Mouse (Mus musculus): ENCODE measurements around the gene Pank1.

Gene Pank1

DNA sequence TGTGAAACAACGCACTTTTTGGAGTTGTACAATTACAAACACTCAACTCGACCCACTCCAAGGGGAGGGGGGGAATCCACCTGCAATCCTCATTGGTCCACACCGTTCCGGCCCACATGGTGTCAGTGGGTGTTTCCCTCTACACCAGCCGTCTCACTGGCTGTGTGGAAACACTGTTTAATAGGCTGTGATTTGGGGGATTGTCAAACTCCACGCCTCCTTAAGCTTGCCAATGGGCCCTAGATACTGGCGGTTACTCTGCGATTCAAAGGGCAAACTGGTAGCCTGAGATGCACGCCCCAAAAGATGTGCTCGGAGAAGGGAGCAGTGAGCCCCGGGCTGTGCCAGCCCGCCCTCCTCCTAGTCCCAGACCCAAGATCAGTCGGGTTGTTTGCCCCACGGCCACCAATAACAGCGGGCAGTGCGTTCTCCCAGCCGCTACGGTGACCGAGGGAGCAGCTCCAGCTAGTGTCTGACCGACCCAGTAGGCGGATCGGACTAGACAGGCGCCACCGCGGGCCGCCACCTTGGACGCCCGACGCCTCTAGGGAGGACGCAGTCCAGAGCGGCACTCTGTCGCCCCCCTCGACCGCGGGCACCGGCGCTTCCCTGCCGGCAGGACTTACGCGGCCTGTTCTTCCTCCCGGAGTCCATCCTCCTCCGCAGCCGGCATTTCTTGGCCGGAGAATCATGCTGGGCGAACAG, 1.2 kb downstream of the Pank1 start:
- DNase-seq, result peak; percentile 58 to 71

GRCm38 (mm10) chr19:34876676-34877075, 2.6 kb downstream of the Pank1 start:
- DNase-seq, result no peak

- no peak for DNase-seq
Observed at GRCm38 (mm10) chr19:34869375-34869774, 9.9 kb downstream of the Pank1 start.

DNA sequence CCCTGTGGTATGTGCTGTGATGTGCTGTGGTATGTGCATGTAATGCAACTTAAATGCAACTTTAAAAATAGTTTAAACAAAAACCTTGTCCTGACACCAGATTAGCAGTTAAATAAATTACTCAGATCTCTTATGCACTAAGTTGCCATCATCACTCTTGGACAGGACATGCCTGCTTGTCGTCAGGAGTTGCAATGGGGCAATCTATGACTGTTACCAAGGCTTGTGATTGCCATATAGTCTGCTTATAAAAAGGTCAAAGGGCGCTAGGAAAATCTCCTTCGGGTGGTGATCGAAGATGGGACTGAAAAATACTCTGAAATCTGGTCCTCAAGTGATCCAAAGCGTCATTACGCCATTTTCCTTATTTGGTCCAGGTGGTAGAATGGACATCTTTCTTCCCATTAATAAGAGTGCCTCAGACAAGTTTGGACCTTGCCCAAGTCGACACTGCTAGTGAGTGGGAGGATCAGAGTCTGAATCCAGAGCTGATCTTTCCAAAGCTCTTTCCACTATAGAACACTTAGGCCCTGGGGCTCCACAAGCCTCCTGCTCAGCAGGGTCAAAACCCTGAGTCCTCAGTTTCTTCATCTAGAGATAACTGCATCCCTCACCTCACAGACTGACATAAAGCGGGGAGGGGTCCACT, 11.0 kb downstream of the Pank1 start:
- no peak for DNase-seq

DNA sequence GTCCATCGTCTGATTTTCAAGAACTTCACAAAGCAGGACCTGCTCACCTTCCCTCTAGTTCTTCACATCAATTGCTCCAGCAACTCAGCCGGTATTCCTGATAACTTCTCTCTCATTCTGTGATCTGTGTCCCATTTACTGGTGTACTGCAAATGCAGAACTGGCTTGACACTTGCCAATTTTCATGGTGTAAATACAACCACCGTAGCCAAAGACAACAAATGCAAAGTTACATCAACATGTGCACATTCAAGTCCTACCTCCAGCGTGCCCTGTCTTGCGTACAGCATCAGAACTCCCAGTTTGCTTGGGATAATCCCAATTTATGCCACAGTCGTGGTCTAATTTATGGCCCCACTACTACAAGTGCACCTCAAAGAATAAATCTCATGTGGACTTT, 15.5 kb downstream of the Pank1 start:
- DNase-seq, result no peak

DNA sequence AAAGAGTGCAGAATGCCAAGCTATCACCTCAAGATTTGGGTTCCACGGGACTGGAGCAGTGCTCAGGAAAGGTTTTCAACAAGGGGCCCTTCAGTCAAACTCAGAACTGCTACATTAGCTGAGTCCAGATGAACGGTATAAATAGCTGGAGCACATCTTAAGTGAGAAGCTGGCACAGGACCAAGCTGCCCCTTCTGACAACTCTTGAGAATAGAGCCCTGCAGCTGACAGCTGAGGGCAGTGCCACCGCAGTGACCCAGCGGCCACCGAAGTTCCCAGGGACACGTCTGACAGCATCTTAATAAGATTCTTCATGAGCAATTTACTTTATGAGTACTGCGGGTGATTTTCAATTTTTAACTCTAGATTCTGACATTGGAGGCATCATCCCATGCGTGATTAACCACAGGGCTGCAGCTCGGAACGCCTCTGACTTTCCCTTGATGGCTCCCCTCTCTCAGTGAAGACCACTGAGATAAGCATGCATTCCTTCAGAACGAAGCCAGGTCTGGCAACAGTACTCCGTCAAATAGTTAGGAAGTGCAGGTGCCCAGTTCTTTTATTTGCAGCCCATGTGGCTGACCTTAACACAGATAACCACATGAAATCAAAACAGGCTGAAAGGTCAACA, 23.1 kb downstream of the Pank1 start:
- no peak for DNase-seq

DNA sequence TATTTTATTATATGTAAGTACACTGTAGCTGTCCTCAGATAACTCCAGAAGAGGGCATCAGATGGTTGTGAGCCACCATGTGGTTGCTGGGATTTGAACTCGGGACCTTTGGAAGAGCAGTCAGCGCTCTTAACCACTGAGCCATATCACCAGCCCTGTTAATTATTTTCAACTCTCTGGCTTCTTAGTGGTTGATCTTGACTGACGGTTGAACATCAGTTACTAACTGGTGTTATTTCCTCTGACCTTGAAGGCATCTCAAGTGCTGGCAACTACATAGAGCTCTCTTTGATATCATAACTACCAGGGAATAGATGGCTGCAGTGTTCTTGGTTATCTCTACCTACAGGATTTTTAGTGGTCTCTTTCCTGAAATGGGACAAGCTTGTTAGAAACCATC, 28.1 kb downstream of the Pank1 start:
- no peak for DNase-seq

DNA sequence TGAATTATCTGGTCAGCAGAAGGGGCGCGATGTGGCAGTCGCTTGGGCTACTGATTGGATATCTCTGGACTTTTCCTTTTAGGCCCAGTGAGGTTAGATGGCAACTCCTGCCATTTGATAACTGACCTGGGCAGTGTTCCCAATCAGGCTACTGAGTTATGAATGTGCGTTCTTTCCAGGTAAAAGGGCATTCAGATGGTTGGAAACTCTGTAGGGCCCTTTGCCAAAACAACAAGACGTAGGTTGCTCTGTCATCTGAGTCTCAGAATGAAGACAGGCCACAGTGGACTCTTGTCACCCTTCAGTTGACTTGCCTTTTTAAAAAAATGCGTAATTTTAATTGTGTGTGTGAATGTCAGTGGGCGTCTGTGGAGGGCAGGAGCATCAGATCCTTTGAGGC, 29.8 kb downstream of the Pank1 start:
- DNase-seq, result no peak

DNA sequence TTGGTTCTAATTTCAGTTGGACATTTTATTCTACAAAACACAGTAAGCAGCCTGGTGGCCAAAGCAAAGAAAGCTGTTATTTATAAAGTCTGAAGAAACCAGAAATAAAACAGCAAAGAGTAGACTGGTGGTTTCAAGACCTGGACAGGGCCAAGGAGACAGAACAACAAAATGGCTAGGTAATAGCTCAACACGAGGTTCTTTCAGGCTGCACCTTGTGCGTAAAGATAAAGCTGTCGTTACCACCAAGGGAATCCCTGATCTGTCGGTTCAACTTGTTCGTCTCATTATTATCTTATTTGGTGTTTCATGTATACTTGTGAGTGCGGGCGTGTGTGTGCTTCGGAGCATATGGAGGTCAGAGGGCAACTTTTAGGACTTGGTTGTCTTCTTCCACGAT, 31.1 kb downstream of the Pank1 start:
- no peak for DNase-seq

- no peak for DNase-seq
Observed at GRCm38 (mm10) chr19:34847103-34847502, 32.2 kb downstream of the Pank1 start.

DNA sequence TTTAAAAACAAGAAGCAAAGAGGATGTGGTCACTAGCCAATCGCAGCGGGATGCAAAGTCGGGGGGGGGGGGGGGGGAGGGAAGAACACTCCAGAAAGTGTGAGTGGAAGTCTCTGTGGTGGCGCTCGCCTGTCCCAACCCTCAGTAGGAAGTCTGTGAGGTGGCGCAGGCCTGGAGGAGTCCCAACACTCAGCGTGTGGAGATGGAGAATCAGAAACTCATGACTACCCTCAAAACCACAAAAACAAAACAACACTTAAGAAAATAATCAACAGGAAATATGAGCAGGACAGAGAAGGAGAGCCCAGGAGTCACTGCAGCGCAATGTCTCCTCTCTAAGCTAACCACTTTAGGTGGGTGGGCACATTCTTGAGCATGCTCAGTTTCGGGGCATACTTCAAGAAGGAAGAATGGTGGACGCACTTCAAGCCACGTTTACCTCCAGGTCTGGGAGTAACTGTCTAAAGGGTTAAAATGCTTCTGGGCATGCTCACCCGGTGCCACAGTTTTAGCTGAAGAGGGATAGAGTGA, 32.7 kb downstream of the Pank1 start:
- DNase-seq, result peak in 1 of 2 experiments; percentile 12

DNA sequence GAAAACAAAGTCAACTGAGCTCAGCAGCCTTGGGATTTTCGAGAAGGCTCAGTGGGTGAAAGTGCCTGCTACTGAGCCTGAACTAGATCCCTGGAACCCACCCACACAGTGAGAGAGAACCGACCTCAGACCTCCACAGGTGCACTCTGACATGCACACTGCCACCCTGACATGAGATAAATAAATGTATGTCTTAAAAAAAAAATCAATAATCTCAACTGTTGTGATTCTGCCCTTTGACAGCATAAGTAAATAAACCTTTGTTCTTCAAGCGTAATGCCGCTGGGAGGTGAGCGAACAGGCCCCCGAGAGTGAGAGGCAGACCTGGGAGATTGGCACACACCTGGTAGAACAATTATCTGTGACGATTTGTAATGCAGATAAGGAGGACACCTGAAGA, 33.2 kb downstream of the Pank1 start:
- DNase-seq, result no peak

GRCm38 (mm10) chr19:34845331-34845730, 33.9 kb downstream of the Pank1 start:
- no peak for DNase-seq

DNA sequence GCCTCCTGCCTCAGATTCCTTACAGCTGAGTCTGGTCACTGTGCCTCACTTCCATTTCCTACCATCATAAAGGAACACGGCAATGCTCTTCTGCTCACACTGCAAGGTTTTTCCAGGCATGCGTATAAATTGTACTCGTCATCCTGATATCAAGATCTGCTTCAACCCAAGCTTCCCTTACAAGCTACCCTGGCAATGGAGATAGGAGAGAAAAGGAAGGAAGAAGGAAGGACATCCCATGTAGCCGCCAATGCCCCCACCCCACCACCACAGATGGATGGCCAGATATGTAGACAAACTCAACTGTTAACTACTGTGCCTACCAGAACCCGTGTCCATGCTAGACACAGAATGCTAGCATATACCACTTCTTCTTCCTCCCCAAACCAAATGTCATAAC, 34.5 kb downstream of the Pank1 start:
- DNase-seq, result no peak

GRCm38 (mm10) chr19:34844047-34844446, 35.2 kb downstream of the Pank1 start:
- no peak for DNase-seq

DNA sequence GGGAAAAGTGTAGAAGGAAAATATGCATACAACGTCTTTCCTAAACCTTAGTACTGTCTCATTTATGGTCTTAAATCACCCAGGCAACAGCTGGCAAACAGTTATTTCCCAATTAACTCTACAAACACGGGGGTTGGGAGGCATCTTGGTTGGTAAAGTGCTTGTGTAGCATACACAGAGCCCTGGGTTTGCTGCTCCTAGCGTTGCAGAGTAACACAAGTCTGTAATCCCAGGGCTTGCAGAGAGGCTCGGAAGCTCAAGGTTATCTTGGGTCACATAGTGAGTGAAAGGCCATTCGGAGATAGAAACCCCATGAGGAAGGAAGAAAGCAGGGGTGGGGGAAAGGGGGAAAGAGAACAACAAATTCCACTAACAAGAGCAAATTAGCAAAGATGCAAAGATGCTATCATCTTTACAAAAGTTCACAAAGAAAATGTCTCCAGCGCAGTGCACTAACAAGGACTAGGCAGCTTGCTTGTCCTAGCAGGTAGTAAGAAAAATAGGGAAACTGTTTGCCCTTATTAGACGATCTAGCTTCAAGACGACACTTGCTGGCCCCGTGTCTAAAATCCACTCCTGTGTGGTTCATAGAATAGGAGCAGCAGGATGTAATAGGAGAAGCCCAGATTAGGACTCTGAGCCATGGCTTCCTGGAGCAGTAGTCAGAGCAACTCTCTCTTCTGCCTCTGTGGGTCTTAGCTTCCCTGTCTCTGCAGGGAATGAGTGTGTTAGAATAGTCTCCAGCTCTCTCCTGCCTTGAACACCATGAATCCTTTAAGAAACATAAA, 37.3 kb downstream of the Pank1 start:
- DNase-seq, result no peak

GRCm38 (mm10) chr19:34838624-34839023, 40.6 kb downstream of the Pank1 start:
- DNase-seq, result no peak

DNA sequence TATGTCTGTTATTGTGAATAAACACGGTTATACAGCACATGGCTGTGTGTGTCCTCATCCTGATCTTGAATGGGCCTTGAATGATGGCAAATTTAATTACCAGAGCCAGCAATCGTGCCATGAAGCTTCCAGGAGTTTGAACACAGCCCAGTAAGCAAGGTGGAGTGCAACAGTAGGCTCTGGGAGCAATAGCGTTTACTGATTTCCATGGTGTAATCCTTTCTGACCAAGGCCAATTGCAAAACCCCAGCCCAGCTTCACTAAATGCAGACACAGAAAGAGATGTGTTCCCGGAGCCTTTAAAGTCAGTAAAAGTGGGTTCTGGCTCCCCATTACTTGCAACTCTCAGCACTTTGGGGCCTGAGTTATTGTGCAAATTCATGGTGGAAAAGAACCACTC, 47.6 kb downstream of the Pank1 start:
- no peak for DNase-seq

GRCm38 (mm10) chr19:34827916-34828635, 51.2 kb downstream of the Pank1 start:
- no peak for DNase-seq

- DNase-seq, result no peak
Observed at GRCm38 (mm10) chr19:34827444-34827843, 51.8 kb downstream of the Pank1 start.

DNA sequence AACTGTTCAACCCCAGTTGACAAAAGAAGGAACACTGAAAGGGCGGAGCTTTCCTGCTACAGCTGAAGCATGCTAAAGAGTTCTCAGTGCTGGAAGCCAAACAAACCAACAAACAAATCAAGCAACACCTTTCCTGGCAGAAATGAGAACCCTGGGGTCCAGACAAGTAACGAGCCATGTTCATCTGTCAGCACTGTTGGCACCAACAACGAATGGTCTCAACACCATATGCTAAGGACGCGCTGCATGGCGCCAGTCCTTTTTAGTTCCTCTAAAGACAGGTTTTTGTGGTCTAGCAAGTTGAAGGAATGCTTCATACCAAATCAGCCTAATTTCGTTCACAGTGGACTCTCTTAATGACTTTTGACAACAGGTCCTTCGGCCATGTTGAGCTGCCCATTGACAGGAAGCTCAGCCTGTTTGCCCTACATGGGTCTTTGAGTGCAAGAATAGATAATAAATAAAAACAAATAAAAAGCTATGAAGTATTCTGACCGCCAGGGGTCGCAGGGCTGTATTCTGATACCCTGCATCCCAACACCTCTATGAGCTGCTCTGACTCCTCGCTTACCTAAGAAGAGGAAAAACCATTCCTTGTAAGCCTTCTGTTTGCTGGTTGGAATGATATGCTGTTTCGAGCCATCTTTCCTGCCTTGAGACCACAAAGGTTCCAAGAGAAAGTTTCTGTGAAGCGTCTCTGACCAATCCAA, 53.2 kb downstream of the Pank1 start:
- no peak for DNase-seq

Measured in thymus, adult 18-20 months (tissue).